Mouse (Mus musculus) embryonic facial prominence, embryonic 14.5 days (tissue): ENCODE data around the gene Fam229b. TPM values are rescaled to one million over a fixed set of nuclear protein-coding genes. Genes with fewer than 3 reads are reported as not detected.

Experiments
- ATAC-seq: fragments of 200-750 bp; cut with Nextera tagmentation; 2 replicates; pipeline ENCODE4 v1.8.0; 2017; ENCODE audit warnings: low read depth, moderate number of reproducible peaks, moderate TSS enrichment
- DNase-seq: peaks from one replicate; pipeline ENCODE4 v3.0.0-alpha.2; 2015; ENCODE audit warnings: low spot score
- H3K27ac ChIP-seq: fragments of 300-500 bp; sonication (generic); replicated peaks from 2 replicates; pipeline ENCODE4 v1.5.1; 2014; ENCODE audit warnings: low read depth, mild to moderate bottlenecking, low read length, moderate library complexity
- H3K27me3 ChIP-seq: fragments of 300-500 bp; sonication (generic); replicated peaks from 2 replicates; pipeline ENCODE4 v1.6.1; 2014; ENCODE audit warnings: low read length; ENCODE audit not compliant: control insufficient read depth, insufficient read depth
- H3K36me3 ChIP-seq: fragments of 300-500 bp; sonication (generic); 2 replicates; pipeline ENCODE4 v1.6.1; 2014; ENCODE audit warnings: low read length, mixed read lengths; ENCODE audit not compliant: control insufficient read depth, insufficient read depth
- H3K4me1 ChIP-seq: fragments of 300-500 bp; sonication (generic); 2 replicates; pipeline ENCODE4 v1.6.1; 2014; ENCODE audit warnings: antibody characterized with exemption, low read length; ENCODE audit not compliant: control insufficient read depth, insufficient read depth
- H3K4me2 ChIP-seq: fragments of 300-500 bp; sonication (generic); 2 replicates; pipeline ENCODE4 v1.6.1; 2014; ENCODE audit warnings: low read depth, mild to moderate bottlenecking, low read length, moderate library complexity, mixed read lengths
- H3K4me3 ChIP-seq: fragments of 300-500 bp; sonication (generic); 2 replicates; pipeline ENCODE4 v1.5.1; 2014; ENCODE audit warnings: low read depth, mild to moderate bottlenecking, low read length
- H3K9ac ChIP-seq: fragments of 300-500 bp; sonication (generic); 2 replicates; pipeline ENCODE4 v1.6.1; 2014; ENCODE audit warnings: low read depth, mild to moderate bottlenecking, low read length, moderate library complexity, mixed read lengths
- H3K9me3 ChIP-seq: fragments of 300-500 bp; sonication (generic); 2 replicates; pipeline ENCODE4 v1.6.1; 2016; ENCODE audit warnings: low read length; ENCODE audit not compliant: control insufficient read depth
- WGBS: fragments of 180-500 bp; shearing (Covaris S2); extraction: QIAGEN DNeasy Blood & Tissue Kit; methylation state at CpG from one replicate; pipeline ENCODE4 v1.1.7; 2014; 5-methylcytosine and 5-hydroxymethylcytosine counted together
- polyA plus RNA-seq: library from polyadenylated mRNA; unstranded; fragments of >200 nt; fragmentation: Nextera tagmentation; extraction: Ambion mirVana; gene quantifications from 2 replicates; pipeline ENCODE4 v1.2.1, GENCODE M21; 2014

The Fam229b gene
- polyA plus RNA-seq, 1 experiment from 2014 or later: 12.4 TPM

- Histone ChIP-seq H3K9me3 (no peaks in the 10 kb centered on the region), H3K36me3 (no peaks in the 10 kb centered on the region), H3K4me1 (peaks cover 27% of the 10 kb centered on the region), H3K27ac (no peak overlapping the region; the same call in 1 of the 2 replicates), H3K4me2 (peak overlapping the region; percentile 48), H3K27me3 (no peaks in the 10 kb centered on the region), H3K9ac (no peak overlapping the region), H3K4me3 (peak overlapping the region; percentile 8; the same call in 1 of the 2 replicates)
- 33% methylated on average over 9 of the region's 9 CpGs for whole genome bisulfite sequencing
- ATAC-seq (peak; percentile 21; the same call in 1 of the 2 replicates), DNase-seq (peak; percentile 49)
Measured at GRCm38 (mm10) chr10:39169642-39170041, 35.9 kb upstream of the Fam229b start.

- Histone ChIP-seq H3K36me3 (no peaks in the 10 kb centered on the region), H3K4me3 (no peak overlapping the region), H3K4me1 (peaks cover 17% of the 10 kb centered on the region), H3K27me3 (no peaks in the 10 kb centered on the region), H3K9ac (no peak overlapping the region), H3K4me2 (no peak overlapping the region), H3K9me3 (no peaks in the 10 kb centered on the region), H3K27ac (no peak overlapping the region)
- DNase-seq (no peak), ATAC-seq (no peak)
- WGBS: 63% methylated on average over 11 of the region's 11 CpGs
Measured at GRCm38 (mm10) chr10:39167611-39168010, 33.9 kb upstream of the Fam229b start.

- ATAC-seq: peak; percentile 28; the same call in 1 of the 2 replicates
- H3K36me3 ChIP-seq: no peaks in the 10 kb centered on the region
- peak; percentile 84 for DNase-seq
- no peaks in the 10 kb centered on the region for H3K27me3 ChIP-seq
- peak overlapping the region; percentile 27 for H3K4me3 ChIP-seq
- 18% methylated on average over 11 of the region's 11 CpGs for WGBS
- H3K9ac ChIP-seq: peak overlapping the region; percentile 46; the same call in 1 of the 2 replicates
- H3K4me1 ChIP-seq: peaks cover 8% of the 10 kb centered on the region
- H3K27ac ChIP-seq: peak overlapping the region; percentile 65; the same call in 1 of the 2 replicates
- H3K9me3 ChIP-seq: no peaks in the 10 kb centered on the region
- peak overlapping the region; percentile 42 for H3K4me2 ChIP-seq
Measured at GRCm38 (mm10) chr10:39165632-39166115, 32.0 kb upstream of the Fam229b start.

GRCm38 (mm10) chr10:39163694-39164093, 30.0 kb upstream of the Fam229b start, which contains the start of gene Ccn6:
Ccn6 (minus strand) TSS chr10:39163794.
- 85% methylated on average over 10 of the region's 10 CpGs for WGBS
- H3K9me3 ChIP-seq: no peaks in the 10 kb centered on the region
- H3K27ac ChIP-seq: no peak within 1 kb of the TSS
- H3K36me3 ChIP-seq: no peaks in the 10 kb centered on the region
- 0 out of 2 replicates have a peak within 1 kb of the TSS, but pooled peaks have one; percentile 19 for H3K9ac ChIP-seq
- ATAC-seq (no peak), DNase-seq (no peak)
- no peak within 1 kb of the TSS for H3K4me3 ChIP-seq
- no peaks in the 10 kb centered on the region for H3K27me3 ChIP-seq
- peak within 1 kb of the TSS; percentile 33 for H3K4me2 ChIP-seq
- peaks cover 6% of the 10 kb centered on the region for H3K4me1 ChIP-seq

GRCm38 (mm10) chr10:39162666-39163484, 29.2 kb upstream of the Fam229b start:
- DNase-seq (peak; percentile 64), ATAC-seq (peak; percentile 34; the same call in 1 of the 2 replicates)
- Histone ChIP-seq H3K9ac (0 out of 2 replicates have a peak overlapping the region, but pooled peaks have one; percentile 19), H3K9me3 (no peaks in the 10 kb centered on the region), H3K36me3 (no peaks in the 10 kb centered on the region), H3K4me3 (no peak overlapping the region), H3K27ac (no peak overlapping the region), H3K4me1 (peaks cover 6% of the 10 kb centered on the region), H3K4me2 (peak overlapping the region; percentile 33), H3K27me3 (no peaks in the 10 kb centered on the region)
- 29% methylated on average over 18 of the region's 18 CpGs for WGBS

- no peak overlapping the region for H3K4me2 ChIP-seq
- no peaks in the 10 kb centered on the region for H3K9me3 ChIP-seq
- H3K27me3 ChIP-seq: no peaks in the 10 kb centered on the region
- no peak overlapping the region for H3K4me3 ChIP-seq
- no peaks in the 10 kb centered on the region for H3K36me3 ChIP-seq
- no peak for DNase-seq
- H3K27ac ChIP-seq: no peak overlapping the region
- 94% methylated on average over 1 of the region's 1 CpGs for WGBS
- no peak overlapping the region for H3K9ac ChIP-seq
- H3K4me1 ChIP-seq: peaks cover 6% of the 10 kb centered on the region
- ATAC-seq: no peak
Measured at GRCm38 (mm10) chr10:39161406-39161805, 27.7 kb upstream of the Fam229b start.

GRCm38 (mm10) chr10:39158306-39158705, 24.6 kb upstream of the Fam229b start:
- WGBS: 55% methylated on average over 12 of the region's 12 CpGs
- Histone ChIP-seq H3K27me3 (no peaks in the 10 kb centered on the region), H3K9me3 (no peaks in the 10 kb centered on the region), H3K4me2 (no peak overlapping the region), H3K4me1 (peaks cover 2% of the 10 kb centered on the region; the same call in 1 of the 2 replicates), H3K36me3 (no peaks in the 10 kb centered on the region), H3K9ac (no peak overlapping the region), H3K27ac (no peak overlapping the region), H3K4me3 (no peak overlapping the region)
- ATAC-seq (no peak), DNase-seq (no peak)

GRCm38 (mm10) chr10:39157321-39157720, 23.6 kb upstream of the Fam229b start:
- WGBS: 91% methylated on average over 1 of the region's 1 CpGs
- ATAC-seq (no peak), DNase-seq (no peak)

More at GRCm38 (mm10) chr10:39157321-39157720, 23.6 kb upstream of the Fam229b start:
- no peak overlapping the region for H3K4me2 ChIP-seq
- no peak overlapping the region for H3K27ac ChIP-seq
- no peaks in the 10 kb centered on the region for H3K36me3 ChIP-seq
- no peak overlapping the region for H3K4me3 ChIP-seq
- no peak overlapping the region for H3K9ac ChIP-seq
- H3K9me3 ChIP-seq: no peaks in the 10 kb centered on the region
- H3K4me1 ChIP-seq: no peaks in the 10 kb centered on the region
- no peaks in the 10 kb centered on the region for H3K27me3 ChIP-seq
